Mouse (Mus musculus) right cerebral cortex, adult 18-20 months (tissue): ENCODE data around the gene Rbpj.

Experiments
- DNase-seq: peaks from one replicate; pipeline ENCODE4 v3.0.0; 2022; ENCODE audit warnings: mixed read lengths

The Rbpj gene

DNA sequence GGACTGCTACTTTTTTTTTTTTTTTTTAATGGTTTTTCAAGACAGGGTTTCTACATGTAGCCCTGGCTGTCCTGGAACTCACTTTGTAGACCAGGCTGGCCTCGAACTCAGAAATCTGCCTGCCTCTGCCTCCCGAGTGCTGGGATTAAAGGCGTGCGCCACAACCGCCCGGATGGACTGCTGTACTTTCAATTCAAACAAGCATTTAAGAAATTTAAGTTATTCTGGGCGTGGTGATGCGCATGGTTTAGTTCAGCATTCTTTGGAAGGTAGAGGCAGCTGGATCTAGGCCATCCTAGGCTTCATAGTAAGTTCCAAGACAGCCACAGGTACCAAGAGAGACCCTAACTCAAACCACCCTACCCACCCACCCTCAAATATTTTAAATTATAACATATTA, 88.2 kb downstream of the Rbpj start:
- DNase-seq = no peak

DNA sequence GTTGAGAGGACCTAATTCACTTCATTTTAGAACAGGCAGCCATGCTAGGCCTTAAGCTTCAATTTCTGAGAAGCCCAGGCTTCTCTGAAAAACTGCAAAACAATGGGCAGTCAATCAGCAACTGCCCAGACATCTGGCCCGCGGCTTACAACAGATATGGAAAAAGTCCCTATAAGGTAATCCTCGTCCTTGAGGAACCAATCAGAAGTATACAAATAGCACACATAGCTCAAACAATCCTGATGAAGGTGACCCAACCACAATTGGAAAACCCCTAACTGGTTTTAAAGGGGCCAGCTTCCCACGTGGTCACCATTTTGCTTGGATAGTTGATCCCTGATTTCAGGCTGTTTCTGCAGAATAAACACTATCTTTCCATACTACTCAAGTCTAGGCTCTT, 89.0 kb downstream of the Rbpj start:
- DNase-seq = no peak

DNA sequence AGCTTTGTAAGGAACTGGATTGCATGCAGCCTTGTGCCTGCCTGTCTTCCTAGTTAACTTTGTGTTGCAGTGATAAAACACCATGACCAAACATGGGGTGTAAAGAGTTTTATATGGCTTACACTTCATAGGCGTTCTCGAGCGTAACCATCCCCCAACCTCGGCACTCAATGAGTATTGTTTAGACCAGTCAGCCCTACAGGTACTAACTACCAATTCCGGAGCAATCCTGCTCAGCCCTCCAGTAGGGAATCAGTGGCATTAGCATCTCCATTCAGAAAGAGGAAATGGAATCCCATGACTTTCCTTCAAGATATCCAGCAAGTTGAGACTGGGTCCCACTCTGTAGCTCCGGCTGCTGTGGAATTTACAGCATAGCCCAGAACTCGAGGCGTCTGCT, 89.5 kb downstream of the Rbpj start:
- no peak for DNase-seq

DNA sequence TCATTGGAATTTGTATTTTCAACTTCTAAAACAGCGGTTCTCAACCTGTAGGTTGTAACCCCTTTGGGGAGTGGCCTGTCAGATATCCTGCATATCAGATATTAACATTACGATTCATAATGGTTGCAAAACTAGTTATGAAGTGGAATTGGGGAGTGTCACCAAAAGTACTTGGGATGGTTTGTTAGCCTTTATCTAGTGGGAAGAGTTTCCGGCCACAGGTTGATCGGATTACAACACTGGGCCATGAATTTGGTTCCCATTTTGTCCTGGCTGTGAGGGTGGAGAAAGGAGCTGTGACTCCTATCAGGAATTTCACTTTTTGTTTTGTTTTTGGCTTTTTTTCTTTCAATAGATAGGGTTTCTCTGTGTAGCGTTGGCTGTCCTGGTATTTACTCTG, 90.0 kb downstream of the Rbpj start:
- DNase-seq = no peak

DNA sequence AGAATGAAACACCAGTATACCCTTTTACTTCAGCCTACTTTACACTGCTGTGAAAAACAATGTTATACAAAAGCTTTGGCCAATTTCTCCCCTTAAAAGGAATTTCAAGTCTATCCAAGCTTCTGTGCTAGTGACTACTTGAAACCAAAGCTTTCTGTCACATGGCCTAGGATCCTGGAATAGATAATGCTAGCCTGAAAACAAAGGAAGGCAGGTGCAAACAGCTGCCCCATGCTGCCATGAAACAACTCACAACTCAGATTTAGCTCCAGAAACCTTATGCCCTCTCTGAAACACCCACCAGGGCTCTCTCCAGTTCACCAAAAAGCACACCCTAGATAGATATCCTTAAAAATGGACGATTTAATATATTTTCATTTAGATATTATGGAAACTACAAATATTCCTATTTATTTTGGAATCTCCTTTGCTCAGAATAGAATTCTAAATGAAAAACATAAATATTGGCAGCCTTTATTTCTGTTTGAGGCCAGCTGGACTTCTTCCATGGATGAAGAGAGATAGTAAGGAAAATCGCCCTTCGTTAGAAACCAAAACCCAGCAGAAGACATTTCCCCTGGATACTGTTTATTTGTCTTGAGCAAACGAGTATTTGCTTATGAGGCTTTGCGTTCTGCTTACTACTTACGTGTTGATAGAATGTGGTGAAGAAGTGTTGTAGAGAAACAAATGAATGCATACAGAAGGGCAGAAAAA, 91.8 kb downstream of the Rbpj start:
- no peak for DNase-seq

DNA sequence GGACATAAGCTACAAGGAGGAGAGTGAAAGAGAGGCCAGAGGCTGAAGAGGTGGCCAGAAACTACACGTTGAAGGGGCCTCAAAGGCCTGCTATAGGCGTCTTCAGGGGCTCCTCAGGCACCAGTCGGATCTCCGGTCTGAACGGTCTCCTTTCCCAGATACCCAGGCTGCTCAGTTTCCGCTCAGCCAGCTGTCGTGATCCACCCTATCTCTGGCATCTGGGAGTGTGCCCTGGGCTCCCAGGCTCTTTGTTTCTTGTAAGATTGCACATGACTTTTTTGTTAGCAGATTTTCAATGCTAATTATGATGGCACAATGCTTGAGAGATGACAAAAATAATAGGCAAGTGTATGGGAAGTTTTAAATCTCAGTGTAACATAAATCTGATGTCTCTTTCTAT, 95.2 kb downstream of the Rbpj start:
- no peak for DNase-seq

DNA sequence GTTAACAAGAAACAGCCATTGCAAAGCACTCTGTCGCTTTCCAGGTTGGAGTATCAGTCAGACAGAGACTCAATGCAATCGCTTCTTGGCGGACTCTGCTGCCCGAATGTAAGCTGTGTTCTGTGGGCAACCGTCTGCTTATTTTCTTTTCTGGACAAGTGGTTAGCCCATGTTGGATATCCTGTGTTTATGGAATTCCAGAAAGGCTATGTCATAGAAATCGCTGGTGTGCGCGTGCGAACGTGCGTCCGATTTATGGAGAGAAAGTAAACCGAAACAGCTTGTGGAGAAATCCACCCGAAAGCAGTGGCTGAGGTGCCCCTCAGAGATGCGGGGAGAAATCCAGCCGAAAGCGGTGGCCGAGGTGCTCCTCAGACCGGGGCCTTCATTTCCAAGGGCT, 98.4 kb downstream of the Rbpj start:
- DNase-seq = no peak

DNA sequence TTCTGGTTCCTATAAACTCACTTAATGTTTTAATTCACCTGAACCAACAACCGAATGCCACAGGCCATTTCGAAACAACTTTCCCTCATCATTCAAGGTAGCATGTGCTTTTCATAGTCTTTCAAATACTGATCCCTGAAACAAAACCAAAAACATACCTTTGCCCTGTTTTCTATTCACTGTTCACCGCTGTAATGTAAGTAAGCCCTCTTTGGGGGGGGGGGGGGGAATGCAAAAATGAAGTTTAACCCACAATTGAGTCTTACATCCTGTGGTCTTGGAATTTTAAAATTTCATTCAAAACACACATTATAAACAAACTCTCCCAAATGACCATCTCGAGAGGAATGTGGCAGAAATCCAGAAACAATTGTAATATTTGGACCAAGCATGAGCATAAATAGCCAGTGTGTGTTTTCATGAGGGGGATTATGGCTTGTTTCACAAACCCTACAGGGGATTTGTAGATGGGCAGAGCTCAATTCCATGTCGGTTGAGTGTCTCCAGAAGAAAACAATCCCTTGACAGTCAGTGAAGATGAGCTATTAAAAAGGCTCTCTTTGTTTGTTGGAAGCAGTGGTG, 99.4 kb downstream of the Rbpj start:
- DNase-seq = no peak

DNA sequence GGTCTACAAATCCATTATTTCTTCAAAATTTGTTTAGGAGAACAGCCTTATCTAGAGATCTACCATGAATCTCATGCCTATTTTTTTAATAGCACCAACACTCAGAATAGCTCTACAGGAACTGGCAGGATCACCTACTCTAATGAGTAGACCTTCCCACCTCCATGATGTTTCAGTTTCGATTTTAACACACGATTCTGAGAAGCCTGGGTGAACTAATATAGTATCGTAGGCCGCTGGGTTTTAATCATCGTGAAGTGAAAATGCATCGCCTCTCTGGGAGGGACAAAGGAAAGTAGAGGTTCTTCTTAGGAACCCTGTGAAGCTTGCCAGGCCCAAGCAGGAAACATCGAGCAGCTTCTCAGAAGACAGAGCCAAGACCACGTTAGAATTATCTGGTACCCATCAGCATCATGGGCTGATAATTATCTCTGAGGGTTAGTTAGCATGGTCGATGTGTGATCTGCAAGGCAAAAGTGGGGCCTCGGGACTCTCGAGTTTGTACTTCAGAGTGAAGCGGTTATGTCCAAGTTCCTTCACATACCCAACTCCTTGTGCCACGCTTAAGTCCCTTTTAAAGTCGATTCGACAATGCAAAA, 100.6 kb downstream of the Rbpj start:
- DNase-seq = no peak

DNA sequence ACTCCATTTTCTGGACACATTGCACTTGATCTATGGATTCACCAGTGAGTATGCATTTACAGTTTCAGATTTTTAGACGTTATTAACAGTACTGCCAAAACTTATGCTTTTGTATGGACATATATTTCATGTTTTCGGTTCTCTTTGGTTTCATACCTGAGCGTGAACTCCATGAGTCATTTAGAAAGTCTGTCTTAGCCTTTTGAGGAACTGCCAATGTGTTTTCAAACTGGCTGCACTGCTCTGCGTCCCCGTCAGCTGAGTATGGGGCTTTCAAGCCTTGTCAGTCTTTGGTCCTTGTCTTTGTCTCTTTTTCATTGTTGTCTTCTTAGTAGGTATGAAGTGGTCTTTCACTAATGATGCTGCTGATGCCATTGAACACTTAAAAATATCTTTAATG, 106.5 kb downstream of the Rbpj start:
- DNase-seq = no peak

DNA sequence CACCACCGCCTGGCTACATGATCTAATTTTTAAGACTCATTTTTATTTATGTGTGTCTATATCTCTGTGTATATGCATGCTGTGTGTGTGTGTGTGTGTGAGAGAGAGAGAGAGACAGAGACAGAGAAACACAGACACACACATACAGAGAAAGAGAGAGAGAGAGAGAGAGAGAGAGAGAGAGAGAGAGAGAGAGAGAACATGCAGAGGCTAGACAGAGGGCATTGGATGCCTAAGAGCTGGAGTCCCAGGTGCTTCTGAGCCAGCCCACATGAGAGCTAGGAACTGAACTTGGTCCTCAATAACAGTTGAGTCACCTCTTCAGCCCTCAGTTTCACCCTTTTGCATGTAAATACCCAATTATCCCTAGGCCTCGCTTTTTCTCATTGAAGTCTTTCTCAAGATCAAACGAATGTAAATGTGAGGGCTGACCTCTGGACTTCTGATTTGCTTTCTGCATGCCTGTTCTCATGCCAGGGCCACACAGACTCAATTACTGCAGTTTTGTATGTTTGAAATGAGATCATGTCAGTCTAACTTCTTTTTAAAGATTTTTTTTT, 109.0 kb downstream of the Rbpj start:
- no peak for DNase-seq

DNA sequence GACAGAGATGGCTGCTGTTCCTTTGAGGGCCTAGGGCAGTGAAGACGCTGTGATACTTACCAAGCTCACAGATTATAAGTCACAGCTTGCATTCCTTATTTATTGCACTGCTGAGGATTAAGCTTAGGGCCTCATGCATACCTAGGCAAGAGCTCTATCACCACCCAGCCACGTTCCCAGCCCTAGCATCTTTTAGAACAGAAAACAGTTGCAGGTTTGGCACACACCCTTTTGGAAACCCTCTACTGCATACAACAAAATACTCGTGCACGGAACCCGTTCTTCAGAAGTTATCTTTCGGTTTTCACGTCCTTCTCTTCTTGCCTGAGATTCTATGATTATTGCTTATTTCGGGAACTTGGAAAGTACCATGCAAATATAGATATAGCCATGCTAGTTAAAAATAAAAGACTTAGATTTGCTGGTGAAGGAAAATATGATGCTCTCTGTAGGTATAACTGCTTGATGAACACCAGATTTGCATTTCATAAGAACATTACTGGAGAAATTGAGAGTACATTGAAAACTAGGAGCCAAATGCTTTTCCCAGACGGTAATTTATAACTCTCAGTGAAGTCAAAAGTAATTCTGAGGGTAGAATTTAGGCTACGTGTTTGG, 111.4 kb downstream of the Rbpj start:
- no peak for DNase-seq

DNA sequence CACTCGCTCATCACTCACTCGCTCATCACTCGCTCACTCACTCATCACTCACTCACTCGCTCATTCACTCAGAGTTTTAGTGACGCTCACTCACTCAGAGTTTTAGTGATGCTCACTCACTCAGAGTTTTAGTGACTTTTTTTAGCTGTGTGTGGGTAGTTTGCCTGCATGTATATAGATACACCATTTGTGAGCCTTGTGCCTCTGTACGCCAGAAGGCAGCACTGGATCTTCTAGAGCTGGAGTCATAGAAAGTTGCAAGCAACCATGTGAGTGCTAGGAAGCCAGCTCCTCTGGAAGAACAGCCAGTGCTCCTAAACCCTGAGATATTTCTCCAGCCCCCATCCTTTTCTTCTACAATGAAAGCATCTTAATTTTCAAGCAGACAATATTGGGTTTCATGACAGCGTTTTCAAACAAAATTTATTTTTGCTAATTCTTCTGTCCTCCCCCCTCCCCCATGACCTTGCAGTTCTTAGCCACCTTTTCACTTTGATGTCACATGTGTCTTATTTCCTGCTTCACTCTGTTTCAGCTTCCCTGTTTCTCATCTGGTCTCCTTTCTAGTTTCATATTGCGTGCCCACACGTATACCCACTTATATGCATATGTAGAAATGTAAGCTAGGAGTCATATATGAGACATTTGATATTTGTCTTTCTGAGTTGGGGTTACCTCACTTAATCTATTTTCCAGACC, 118.3 kb downstream of the Rbpj start:
- DNase-seq = peak; percentile 41

DNA sequence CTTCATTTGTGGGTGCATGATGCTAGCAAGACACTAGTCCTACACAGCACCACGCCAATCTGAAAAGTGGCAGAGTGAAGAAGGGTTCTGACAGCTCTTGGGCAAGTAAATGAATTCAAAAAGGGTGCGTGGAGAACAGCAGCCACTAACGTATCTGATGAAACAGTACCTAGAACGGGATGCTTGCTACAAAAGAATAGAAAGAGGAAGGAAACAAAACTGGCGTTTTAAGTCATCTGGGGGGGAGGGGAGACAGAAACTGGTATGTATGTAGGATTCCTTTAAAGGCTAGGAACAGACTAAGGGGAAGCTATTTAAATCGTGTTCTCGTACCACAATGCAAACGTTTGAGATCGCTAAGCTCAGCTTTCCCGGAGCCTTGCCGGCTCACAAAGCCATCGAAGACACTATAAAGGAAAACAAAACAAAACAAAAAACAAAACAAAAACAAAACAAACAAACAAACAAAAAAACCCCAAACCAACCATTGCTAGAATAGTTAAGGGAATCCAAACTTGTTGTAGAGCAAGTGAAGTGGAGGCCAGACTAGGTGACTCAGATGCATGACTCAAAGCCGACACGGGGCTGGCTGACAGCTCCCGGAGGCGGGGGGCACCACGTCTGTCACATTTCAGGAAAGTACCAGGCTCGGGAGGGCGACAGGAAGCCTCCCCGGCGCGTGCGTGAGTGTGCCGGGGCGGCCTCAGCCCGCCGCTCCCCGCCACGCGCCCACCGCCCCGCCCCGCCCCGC, 122.6 kb downstream of the Rbpj start:
- peak; percentile 85 for DNase-seq

DNA sequence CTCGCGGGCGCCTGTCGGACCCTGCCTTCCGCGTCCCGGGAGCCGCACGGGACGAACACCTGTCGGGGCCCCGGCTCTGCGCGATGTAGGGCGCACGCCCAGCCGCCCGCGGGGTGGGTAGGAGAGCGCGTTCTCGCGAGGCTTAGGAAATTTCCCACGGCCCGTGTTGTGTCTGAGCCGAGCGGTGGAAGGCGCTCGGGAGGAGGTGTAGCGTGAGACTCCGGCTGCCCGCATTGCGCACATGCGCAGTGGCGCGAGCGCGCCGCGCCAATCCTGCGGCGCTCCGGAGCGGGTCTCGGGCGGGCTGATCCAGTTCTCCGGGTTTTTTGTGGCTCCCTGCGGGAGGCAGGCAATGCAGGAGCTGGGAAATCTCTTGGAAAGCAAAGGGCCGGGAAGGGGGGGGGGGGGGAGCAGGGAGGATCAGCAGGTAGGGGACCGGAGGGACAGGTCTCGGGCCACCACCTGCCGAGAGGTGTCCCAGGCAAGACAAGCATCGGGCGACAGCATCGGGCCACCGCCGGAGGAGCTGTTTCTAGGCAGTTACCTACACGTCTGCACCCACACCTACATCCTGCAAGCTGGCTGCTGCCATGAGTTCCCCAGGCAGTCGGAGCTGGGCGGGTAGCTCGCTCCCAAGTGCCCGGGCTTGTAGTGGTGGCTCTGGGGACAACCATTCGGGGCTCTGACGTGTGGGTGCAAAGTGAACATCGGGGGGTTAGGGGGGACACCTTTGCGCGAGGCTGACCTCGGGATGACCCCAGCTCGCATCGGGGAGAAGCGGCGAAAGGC, 123.4 kb downstream of the Rbpj start:
- DNase-seq = peak; percentile 97

DNA sequence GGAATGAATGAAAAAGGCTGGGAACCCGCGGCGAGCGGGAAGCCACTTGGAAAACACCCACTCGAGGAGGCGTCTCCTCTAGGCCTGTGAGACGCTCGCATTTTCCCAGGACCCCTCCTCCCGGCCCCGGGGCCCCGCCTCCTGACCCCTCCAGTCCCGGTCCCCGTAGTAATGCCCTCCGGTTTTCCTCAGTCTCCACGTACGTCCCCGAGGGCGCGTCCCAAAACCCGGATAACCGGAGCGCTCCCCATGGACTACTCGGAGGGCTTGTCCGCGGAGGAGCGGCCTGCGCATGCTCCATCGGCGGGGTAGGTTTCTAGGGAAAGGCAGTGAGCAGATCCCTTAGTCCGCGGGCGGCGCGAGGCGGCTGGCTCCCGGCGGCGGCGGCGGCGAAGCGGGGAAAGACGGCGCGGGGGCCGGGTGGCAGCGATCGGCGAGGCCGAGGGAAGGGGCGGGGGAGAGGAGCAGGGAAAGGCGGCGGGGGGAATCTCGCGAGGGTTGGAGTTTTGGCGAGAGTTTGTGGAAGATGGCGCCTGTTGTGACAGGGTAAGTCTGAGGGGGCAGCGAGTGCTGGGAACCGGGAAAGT, 124.3 kb downstream of the Rbpj start:
- peak; percentile 100 for DNase-seq

DNA sequence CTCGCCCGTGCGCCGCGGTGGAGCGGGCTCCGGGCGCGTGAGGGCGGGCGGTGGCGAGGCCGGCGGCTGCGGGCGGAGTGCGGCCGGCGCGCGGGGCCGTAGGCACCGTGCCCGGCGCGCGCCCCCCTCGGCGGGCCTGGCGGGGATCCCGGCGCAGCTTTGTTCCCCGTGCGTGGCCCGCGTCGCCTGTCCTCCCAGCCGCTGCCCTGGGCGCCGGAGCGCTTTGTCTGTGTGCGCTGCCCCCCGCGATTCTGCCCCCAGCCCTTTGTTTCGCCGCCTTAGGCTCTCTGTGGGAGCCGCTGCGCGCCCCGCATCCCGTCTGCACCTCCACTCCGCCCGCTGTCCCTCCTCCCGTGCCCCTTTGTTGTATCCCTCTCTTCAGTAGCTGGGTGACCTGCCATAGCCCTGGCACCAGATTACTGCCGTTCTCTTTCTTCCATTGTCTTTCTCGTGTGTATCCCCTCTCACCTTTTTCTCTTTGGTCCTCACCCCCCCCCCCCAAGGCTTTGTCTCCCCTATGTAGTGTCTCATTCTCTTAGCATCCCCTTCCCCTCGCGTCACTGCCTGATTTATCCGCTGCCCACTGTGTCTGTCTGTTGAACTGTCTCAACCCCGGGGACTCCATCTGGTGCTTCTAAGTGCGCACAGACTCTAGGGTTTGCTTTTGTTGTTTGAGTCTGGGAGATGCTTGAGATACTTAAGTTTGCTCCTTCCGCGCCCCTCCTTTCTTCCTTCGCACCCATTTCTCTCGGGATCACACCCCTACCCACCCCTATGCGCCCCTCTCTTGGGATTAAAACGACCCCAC, 125.1 kb downstream of the Rbpj start:
- DNase-seq = peak; percentile 28

DNA sequence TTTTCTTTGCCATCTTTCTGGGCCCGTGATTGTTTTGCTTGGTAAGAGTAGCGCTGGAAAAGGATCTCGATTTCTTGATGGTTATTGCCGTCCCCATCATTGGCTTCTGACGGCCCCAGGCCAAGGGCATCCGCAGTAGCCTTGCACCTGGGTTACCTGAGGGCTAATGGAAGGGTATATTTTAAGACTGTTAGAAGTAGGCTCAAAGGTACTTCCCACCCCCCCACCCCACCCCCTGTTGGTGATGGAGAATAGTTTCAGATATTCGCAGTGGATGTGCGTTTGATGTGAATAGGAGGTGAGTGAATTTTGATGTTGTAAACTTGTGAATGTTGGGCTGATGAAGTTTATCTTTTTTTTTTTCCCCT, 125.7 kb downstream of the Rbpj start:
- DNase-seq = no peak

DNA sequence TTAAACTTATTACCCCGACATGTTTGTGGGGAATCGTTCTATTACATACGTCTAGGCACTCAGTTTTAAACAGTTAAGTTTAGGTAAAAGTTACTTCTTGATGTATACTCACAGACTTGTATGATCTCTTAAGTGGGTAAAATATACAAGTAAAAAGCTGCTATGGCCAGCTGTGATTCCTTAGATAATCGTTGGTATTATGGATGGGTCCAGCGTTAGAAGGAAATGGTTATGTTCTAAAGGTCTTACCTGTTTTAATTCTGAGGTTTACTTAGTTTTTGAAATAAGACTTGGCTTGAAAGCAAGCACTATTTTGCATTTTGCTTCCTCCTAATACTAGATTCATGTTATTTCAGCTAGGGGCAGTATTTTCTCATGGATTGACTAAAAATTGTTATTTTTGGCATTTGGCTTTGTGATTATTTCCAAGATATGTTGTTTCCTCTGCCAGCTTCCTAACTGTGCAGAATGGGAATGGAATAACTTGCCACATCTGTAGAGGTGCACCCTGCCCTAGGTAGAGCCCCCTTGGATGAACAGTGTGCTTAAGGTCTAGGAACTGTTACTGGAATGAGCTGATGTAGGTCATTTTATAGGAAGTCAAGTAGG, 127.2 kb downstream of the Rbpj start:
- DNase-seq = no peak

DNA sequence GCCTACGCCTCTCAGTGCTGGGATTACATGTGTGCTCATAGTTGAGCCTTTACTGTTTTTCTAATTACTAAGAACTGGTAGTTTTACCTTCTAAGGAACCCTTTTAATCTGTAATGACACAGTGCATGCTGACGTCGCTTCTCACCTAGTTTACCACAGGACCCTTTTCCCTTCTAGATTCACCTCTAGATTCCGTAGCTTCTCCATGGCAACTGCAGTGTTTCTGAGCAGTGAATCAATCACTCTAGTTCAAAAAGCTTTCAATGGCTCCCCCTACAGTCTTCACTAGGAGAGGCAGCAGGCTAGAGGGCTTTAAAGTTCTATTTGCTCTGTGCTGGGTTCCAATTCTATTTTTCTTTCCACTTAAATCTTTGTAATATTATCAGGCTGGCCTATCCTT, 128.3 kb downstream of the Rbpj start:
- peak; percentile 36 for DNase-seq
